Mouse (Mus musculus) midbrain, embryonic 16.5 days (tissue): ENCODE measurements around the gene Shisa7. TPM values are rescaled to one million over a fixed set of nuclear protein-coding genes. Genes with fewer than 3 reads are reported as not detected.
A peak's percentile ranks its signal among the peaks of the same experiment; 100 is the strongest.
"Not testable (repeated sequence)": the region's sequence is repeated elsewhere in the genome, so short reads cannot be mapped to it uniquely, and the experiment has no call there.

Experiments used
- ATAC-seq: fragments of 200-750 bp; cut with Nextera tagmentation; 2 replicates; pipeline ENCODE4 v1.8.0; 2017; ENCODE audit warnings: moderate TSS enrichment
- H3K27ac ChIP-seq: fragments of 300-500 bp; sonication (generic); 2 replicates; pipeline ENCODE4 v1.5.1; 2014; ENCODE audit warnings: mild to moderate bottlenecking, low read length, mixed read lengths
- H3K27me3 ChIP-seq: fragments of 300-500 bp; sonication (generic); 2 replicates; pipeline ENCODE4 v1.6.1; 2014; ENCODE audit warnings: low read depth, low read length, mixed read lengths; ENCODE audit not compliant: control insufficient read depth, insufficient read depth
- H3K36me3 ChIP-seq: fragments of 300-500 bp; sonication (generic); 2 replicates; pipeline ENCODE4 v1.6.1; 2014; ENCODE audit warnings: mild to moderate bottlenecking, low read length, moderate library complexity, mixed read lengths; ENCODE audit not compliant: control insufficient read depth, insufficient read depth
- H3K4me1 ChIP-seq: fragments of 300-500 bp; sonication (generic); 2 replicates; pipeline ENCODE4 v1.6.1; 2014; ENCODE audit warnings: mild to moderate bottlenecking, low read length, mixed read lengths; ENCODE audit not compliant: control insufficient read depth, insufficient read depth
- H3K4me2 ChIP-seq: fragments of 300-500 bp; sonication (generic); 2 replicates; pipeline ENCODE4 v1.6.1; 2014; ENCODE audit warnings: mild to moderate bottlenecking, low read length, mixed read lengths
- H3K4me3 ChIP-seq: fragments of 300-500 bp; sonication (generic); 2 replicates; pipeline ENCODE4 v1.5.1; 2014; ENCODE audit warnings: low read depth, mild to moderate bottlenecking, low read length, moderate library complexity, mixed read lengths
- H3K9ac ChIP-seq: fragments of 300-500 bp; sonication (generic); 2 replicates; pipeline ENCODE4 v1.6.1; 2014; ENCODE audit warnings: low read depth, low read length, mixed read lengths
- H3K9me3 ChIP-seq: fragments of 300-500 bp; sonication (generic); replicated peaks from 2 replicates; pipeline ENCODE4 v1.6.1; 2014; ENCODE audit warnings: mild to moderate bottlenecking, low read length, mixed read lengths; ENCODE audit not compliant: control insufficient read depth, poor library complexity, severe bottlenecking
- WGBS: fragments of 180-500 bp; shearing (Covaris S2); extraction: QIAGEN DNeasy Blood & Tissue Kit; methylation state at CpG from one replicate; pipeline ENCODE4 v1.1.7; 2014; 5-methylcytosine and 5-hydroxymethylcytosine counted together
- polyA plus RNA-seq: library from polyadenylated mRNA; unstranded; fragments of >200 nt; fragmentation: Nextera tagmentation; extraction: Ambion mirVana; gene quantifications from 2 replicates; pipeline ENCODE4 v1.2.1, GENCODE M21; 2015

The Shisa7 gene
- 14.0 and 14.6 TPM in 2 replicates for polyA plus RNA-seq

GRCm38 (mm10) chr7:4844245-4844916, at the start of gene Shisa7:
TSS of gene Shisa7 (minus strand) at chr7:4844696.
- Histone ChIP-seq H3K9me3 (no peaks in the 10 kb centered on the region), H3K27ac (peak within 1 kb of the TSS; percentile 87), H3K27me3 (no peaks in the 10 kb centered on the region), H3K4me3 (peak within 1 kb of the TSS; percentile 72), H3K36me3 (no peaks in the 10 kb centered on the region), H3K4me1 (peaks cover 22% of the 10 kb centered on the region), H3K9ac (peak within 1 kb of the TSS; percentile 84), H3K4me2 (peak within 1 kb of the TSS; percentile 69)
- peak; percentile 70 for ATAC-seq
- WGBS: 1% methylated on average over 38 of the region's 41 CpGs

GRCm38 (mm10) chr7:4886680-4887079, 42.2 kb upstream of the Shisa7 start:
- no peaks in the 10 kb centered on the region for H3K36me3 ChIP-seq
- no peak overlapping the region for H3K4me2 ChIP-seq
- 74% methylated on average over 4 of the region's 4 CpGs for WGBS

GRCm38 (mm10) chr7:4879036-4879435, 34.5 kb upstream of the Shisa7 start:
- H3K27me3 ChIP-seq, H3K9me3 ChIP-seq, H3K27ac ChIP-seq, H3K4me3 ChIP-seq, ATAC-seq, H3K36me3 ChIP-seq, H3K4me2 ChIP-seq, H3K9ac ChIP-seq, H3K4me1 ChIP-seq: not testable (repeated sequence)
- WGBS: 80% methylated on average over 1 of the region's 1 CpGs

More at GRCm38 (mm10) chr7:4886680-4887079, 42.2 kb upstream of the Shisa7 start:
- no peaks in the 10 kb centered on the region for H3K27me3 ChIP-seq
- H3K4me3 ChIP-seq: no peak overlapping the region
- no peaks in the 10 kb centered on the region for H3K9me3 ChIP-seq
- ATAC-seq: no peak
- H3K27ac ChIP-seq: no peak overlapping the region
- no peak overlapping the region for H3K9ac ChIP-seq
- no peaks in the 10 kb centered on the region for H3K4me1 ChIP-seq

DNA sequence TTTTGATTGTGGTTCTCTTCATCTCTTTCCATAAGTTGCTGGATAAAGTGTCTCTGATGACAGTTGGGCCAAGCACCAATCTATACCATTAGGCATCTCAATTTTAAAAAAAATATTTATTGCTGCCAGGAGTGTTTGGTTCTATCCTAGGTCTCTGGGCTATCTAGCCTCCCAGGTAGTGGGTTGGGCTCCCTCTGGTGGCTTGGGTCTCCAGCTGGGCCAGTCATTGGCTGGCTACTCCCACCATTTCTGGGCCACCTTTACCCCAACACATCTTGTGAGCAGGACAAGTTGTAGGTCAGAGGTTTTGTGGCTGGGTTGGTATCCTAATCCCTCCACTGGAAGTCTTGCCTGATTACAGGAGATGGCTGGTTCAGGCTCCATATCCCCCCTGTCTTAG, 33.7 kb upstream of the Shisa7 start:
- H3K4me2 ChIP-seq: no peak overlapping the region; the same call in 1 of the 2 replicates
- H3K4me1 ChIP-seq: peaks cover 9% of the 10 kb centered on the region; the same call in 1 of the 2 replicates
- no peak for ATAC-seq
- H3K36me3 ChIP-seq: no peaks in the 10 kb centered on the region
- no peak overlapping the region for H3K4me3 ChIP-seq
- H3K27me3 ChIP-seq: no peaks in the 10 kb centered on the region
- H3K27ac ChIP-seq: no peak overlapping the region
- H3K9ac ChIP-seq: no peak overlapping the region
- no peaks in the 10 kb centered on the region for H3K9me3 ChIP-seq

DNA sequence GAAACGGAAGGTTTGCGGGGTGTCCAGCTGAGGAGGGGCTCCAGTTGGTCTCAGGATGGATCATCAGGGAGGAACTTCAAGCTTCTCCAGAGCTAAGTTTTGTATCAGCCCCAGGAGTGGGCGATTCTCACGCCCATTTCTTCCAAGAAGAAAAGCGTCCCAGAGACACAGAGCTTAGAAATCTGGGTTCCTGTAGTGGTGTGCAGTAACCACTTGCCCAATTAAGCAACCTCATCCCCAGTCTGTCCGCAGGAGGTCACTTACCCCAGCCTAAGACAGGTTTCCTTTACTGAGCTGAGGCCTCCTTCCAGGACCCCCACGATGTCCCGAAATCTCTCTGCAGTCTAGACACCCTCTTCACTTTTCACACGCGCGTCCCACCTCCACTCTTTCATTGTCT, 32.7 kb upstream of the Shisa7 start:
- Histone ChIP-seq H3K9me3 (no peaks in the 10 kb centered on the region), H3K4me2 (peak overlapping the region; percentile 83), H3K27ac (no peak overlapping the region), H3K4me3 (peak overlapping the region; percentile 52), H3K9ac (peak overlapping the region; percentile 62), H3K36me3 (no peaks in the 10 kb centered on the region), H3K27me3 (no peaks in the 10 kb centered on the region), H3K4me1 (peaks cover 9% of the 10 kb centered on the region; the same call in 1 of the 2 replicates)
- 6% methylated on average over 11 of the region's 11 CpGs for WGBS
- no peak; the same call in none of the 2 replicates for ATAC-seq

DNA sequence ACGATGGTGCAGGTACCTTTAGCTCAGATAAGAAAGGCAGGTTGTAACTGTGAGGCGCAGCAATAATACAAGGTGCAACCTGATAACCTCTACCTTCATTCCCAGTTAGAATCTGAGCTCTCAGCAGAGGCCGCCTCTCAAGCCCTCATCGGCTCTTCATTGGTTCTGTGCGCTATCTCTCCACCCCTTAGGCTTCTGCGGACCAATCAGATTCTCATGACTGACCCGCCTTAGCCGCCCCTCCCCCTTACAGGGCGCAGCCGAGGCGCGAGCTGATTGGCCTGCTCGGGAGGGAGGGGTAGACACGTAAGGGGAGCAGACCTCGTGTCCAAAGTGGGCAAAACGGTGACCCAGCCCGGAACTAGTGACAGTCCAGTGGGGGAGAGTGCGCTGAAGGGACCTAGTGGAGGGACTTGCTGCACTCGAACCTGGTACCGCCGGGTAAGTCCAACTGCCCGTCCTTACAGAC, 32.3 kb upstream of the Shisa7 start, which contains the start of gene Isoc2a:
Gene Isoc2a (plus strand): TSS at position 401 of the 469 bp plus-strand sequence.
- Histone ChIP-seq H3K27ac (peak within 1 kb of the TSS; percentile 65), H3K9me3 (no peaks in the 10 kb centered on the region), H3K4me2 (peak within 1 kb of the TSS; percentile 83), H3K27me3 (no peaks in the 10 kb centered on the region), H3K36me3 (no peaks in the 10 kb centered on the region), H3K4me1 (peaks cover 9% of the 10 kb centered on the region; the same call in 1 of the 2 replicates), H3K4me3 (peak within 1 kb of the TSS; percentile 52), H3K9ac (peak within 1 kb of the TSS; percentile 62)
- WGBS: under 1% methylated on average over 22 of the region's 22 CpGs
- peak; percentile 99 for ATAC-seq

GRCm38 (mm10) chr7:4870133-4870532, 25.6 kb upstream of the Shisa7 start, which contains the start of gene Isoc2b:
TSS of gene Isoc2b (minus strand) at chr7:4870258.
- Histone ChIP-seq H3K27me3 (no peaks in the 10 kb centered on the region), H3K27ac (no peak within 1 kb of the TSS), H3K4me1 (peaks cover 7% of the 10 kb centered on the region), H3K9ac (no peak within 1 kb of the TSS), H3K36me3 (no peaks in the 10 kb centered on the region), H3K9me3 (no peaks in the 10 kb centered on the region), H3K4me3 (no peak within 1 kb of the TSS), H3K4me2 (no peak within 1 kb of the TSS)
- no peak for ATAC-seq
- WGBS: 64% methylated on average over 6 of the region's 6 CpGs

DNA sequence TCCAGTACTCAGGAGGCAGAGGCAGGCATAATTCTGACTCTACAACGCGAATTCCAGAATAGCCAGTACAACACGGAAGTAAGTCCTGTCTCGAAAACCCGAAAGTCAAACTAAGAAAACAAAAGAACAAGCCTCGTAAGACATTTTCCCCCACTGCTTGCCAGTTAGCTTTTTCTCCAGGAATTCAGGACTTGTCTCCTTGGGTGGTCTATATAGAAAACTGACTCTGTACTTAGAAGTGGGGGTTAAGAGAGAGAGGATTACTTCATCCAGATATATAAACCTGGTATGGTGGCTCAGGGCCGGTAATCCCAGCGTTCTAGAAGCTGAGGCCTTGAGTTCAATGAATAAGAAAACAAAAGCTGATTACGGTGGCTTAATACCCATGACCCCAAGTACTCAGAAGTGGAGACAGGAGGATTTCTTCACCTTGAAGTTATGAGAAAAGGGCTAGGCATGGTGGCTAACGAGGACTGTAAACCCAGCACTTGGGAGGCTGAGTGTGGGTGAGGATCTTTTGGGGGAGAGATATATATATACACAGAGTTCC, 22.2 kb upstream of the Shisa7 start:
- peaks cover 7% of the 10 kb centered on the region for H3K4me1 ChIP-seq
- H3K27ac ChIP-seq: peak overlapping the region; percentile 67
- no peak for ATAC-seq
- H3K9me3 ChIP-seq: no peaks in the 10 kb centered on the region
- 26% methylated on average over 10 of the region's 10 CpGs for WGBS
- peak overlapping the region; percentile 48 for H3K4me3 ChIP-seq
- H3K36me3 ChIP-seq: no peaks in the 10 kb centered on the region
- H3K27me3 ChIP-seq: no peaks in the 10 kb centered on the region
- H3K9ac ChIP-seq: peak overlapping the region; percentile 61
- H3K4me2 ChIP-seq: peak overlapping the region; percentile 63
